Comparison of ENCODE assay signal across 8 mouse cellular contexts in the genomic region with DNA sequence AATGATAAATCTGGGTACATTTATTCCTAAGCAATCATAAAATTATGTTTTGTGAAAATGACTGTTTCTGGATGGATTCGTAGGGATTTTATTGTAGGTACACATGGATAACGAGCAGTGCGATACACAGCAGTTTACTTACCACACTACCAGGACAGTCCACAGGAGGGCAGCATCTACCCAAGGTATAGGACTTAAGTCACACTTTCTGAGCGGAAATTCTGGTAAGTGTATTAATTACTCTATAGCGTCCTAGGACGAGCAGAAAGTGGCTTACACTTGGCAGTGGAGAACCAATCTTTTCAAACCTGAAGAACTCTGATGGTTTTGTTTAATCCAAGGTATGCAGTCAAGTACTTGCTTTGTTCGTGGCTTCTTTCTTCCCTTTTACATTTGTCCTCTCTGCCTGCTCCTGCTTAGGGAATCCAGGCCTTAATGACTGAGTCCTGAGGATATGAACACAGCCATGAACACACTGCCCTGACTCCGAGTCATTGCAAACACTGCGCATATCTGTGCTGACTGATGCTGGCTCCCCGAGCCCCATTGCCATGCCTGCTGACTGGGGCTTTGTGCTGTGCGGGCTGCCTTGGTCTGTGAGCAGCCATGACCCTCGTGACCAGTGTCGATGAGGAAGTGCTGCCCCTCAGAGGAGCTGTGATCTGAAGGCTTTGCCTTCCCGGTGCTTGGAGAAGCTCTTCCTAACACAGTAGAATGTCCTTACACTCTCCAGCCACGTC.
A peak's percentile ranks its signal among the peaks of the same experiment; 100 is the strongest.
DNase-seq lines count a peak whose midpoint lies in the region; ATAC-seq lines count a peak whose summit lies in the region.

No protein-coding gene starts in this region.

- peak overlapping the region; percentile 34 for H3K27ac ChIP-seq in intestine, embryonic 14.5 days (ENCODE audit: low read depth)

- peaks cover 5% of the 10 kb centered on the region; the same call in 1 of the 2 replicates for H3K4me1 ChIP-seq in intestine, embryonic 14.5 days (replicated peaks; ENCODE audit: control insufficient read depth, insufficient read depth, low read length)

- intact Hi-C loops in left cerebral cortex, postnatal 10 days (cut with DNase I) = loop anchor here (1.0 to 10.0 kb wide), 4 partner anchors 311 to 1096 kb away; no protein-coding TSS in a partner anchor

- H3K36me3 ChIP-seq in intestine, embryonic 14.5 days (ENCODE audit: control insufficient read depth, insufficient read depth, low read length) = no peaks in the 10 kb centered on the region

- WGBS in intestine, embryonic 14.5 days = 20% methylated on average over 15 of the region's 15 CpGs

- H3K4me3 ChIP-seq in intestine, embryonic 14.5 days (ENCODE audit: low read depth, low read length) = no peak overlapping the region

- ATAC-seq in intestine, embryonic 14.5 days (replicated peaks; ENCODE audit: low FRiP score, low TSS enrichment, low read depth) = peak; percentile 76
- peak; percentile 80 for ATAC-seq in megakaryocyte progenitor cell, adult 5-6 weeks (replicated peaks; ENCODE audit: poor library complexity)

- 0 out of 2 replicates have a peak, but pooled peaks cover 2% of the 10 kb centered on the region for H3K27me3 ChIP-seq in intestine, embryonic 14.5 days (replicated peaks; ENCODE audit: control insufficient read depth, insufficient read depth, low read length)

- peak; percentile 81 for DNase-seq in adrenal gland, adult 2 months
- DNase-seq in embryo, embryonic 11.5 days (ENCODE audit: low read depth, low spot score) = peak; percentile 82
- DNase-seq in gastrocnemius, postnatal 25 days = peak; percentile 34
- peak; percentile 96 for DNase-seq in intestine, embryonic 14.5 days (ENCODE audit: low spot score)
- peak; percentile 87 to 90 for DNase-seq in left cerebral cortex, postnatal 10 days (ENCODE audit: extremely low spot score in 1 of 2, low spot score in 2 of 2)
- DNase-seq in right cerebral cortex, postnatal 14 days = peak; percentile 96
- peak; percentile 88 for DNase-seq in urinary bladder, postnatal 25 days (ENCODE audit: low spot score)

- no peaks in the 10 kb centered on the region for H3K9me3 ChIP-seq in intestine, embryonic 14.5 days (ENCODE audit: control insufficient read depth, low read length)

- H3K9ac ChIP-seq in intestine, embryonic 14.5 days (ENCODE audit: low read length) = peak overlapping the region; percentile 18; the same call in 1 of the 2 replicates

- peak overlapping the region; percentile 31 for H3K4me2 ChIP-seq in intestine, embryonic 14.5 days (ENCODE audit: low read length)

Comparison
In these comparisons a context has a peak if more than half of its experiments do, and no peak if none do; other contexts are left out.
1. DNase-seq: peak in every context shown above with its lines; median percentile 96 in intestine, embryonic 14.5 days; 96 in right cerebral cortex, postnatal 14 days; 88 in left cerebral cortex, postnatal 10 days; 88 in urinary bladder, postnatal 25 days; 82 in embryo, embryonic 11.5 days; 81 in adrenal gland, adult 2 months; 34 in gastrocnemius, postnatal 25 days.